Mouse (Mus musculus) cerebellum, adult 18-20 months (tissue): ENCODE measurements around the gene Wasf3.

Experiments used
- DNase-seq, 2 experiments: peaks; one replicate each; pipeline ENCODE4 v3.0.0; 2021

Gene Wasf3

GRCm38 (mm10) chr5:146402311-146402710 is 17.5 kb downstream of the Wasf3 start:
- no peak for DNase-seq

- no peak for DNase-seq
These were observed 19.1 kb downstream of the Wasf3 start for GRCm38 (mm10) chr5:146403923-146404322.

- DNase-seq, result no peak
These were observed 21.3 kb downstream of the Wasf3 start for GRCm38 (mm10) chr5:146406133-146406532.

GRCm38 (mm10) chr5:146407791-146408190 is 23.0 kb downstream of the Wasf3 start:
- no peak for DNase-seq

- DNase-seq, result no peak
These were observed 23.8 kb downstream of the Wasf3 start for GRCm38 (mm10) chr5:146408604-146409003.

- no peak for DNase-seq
These were observed 26.0 kb downstream of the Wasf3 start for GRCm38 (mm10) chr5:146410821-146411220.

- DNase-seq, result peak; percentile 45 to 46
These were observed 28.1 kb downstream of the Wasf3 start for GRCm38 (mm10) chr5:146412743-146413430.

GRCm38 (mm10) chr5:146414611-146415010 is 29.8 kb downstream of the Wasf3 start:
- no peak for DNase-seq

GRCm38 (mm10) chr5:146415218-146415617 is 30.4 kb downstream of the Wasf3 start:
- DNase-seq, result no peak

GRCm38 (mm10) chr5:146416331-146417110 is 31.7 kb downstream of the Wasf3 start:
- DNase-seq, result no peak

GRCm38 (mm10) chr5:146418092-146418491 is 33.3 kb downstream of the Wasf3 start:
- peak; percentile 69 to 79 for DNase-seq

- DNase-seq, result no peak
These were observed 35.3 kb downstream of the Wasf3 start for GRCm38 (mm10) chr5:146420081-146420480.

GRCm38 (mm10) chr5:146424711-146425326 is 40.0 kb downstream of the Wasf3 start:
- DNase-seq, result peak in 1 of 2 experiments; percentile 30

GRCm38 (mm10) chr5:146425656-146426055 is 40.9 kb downstream of the Wasf3 start:
- peak; percentile 51 to 55 for DNase-seq

GRCm38 (mm10) chr5:146428109-146428508 is 43.3 kb downstream of the Wasf3 start:
- DNase-seq, result no peak

- DNase-seq, result no peak
These were observed 47.0 kb downstream of the Wasf3 start for GRCm38 (mm10) chr5:146431821-146432220.

- no peak for DNase-seq
These were observed 47.7 kb downstream of the Wasf3 start for GRCm38 (mm10) chr5:146432476-146432875.

GRCm38 (mm10) chr5:146435316-146435715 is 50.5 kb downstream of the Wasf3 start:
- no peak for DNase-seq

GRCm38 (mm10) chr5:146436796-146437195 is 52.0 kb downstream of the Wasf3 start:
- DNase-seq, result no peak

GRCm38 (mm10) chr5:146439152-146439781 is 54.5 kb downstream of the Wasf3 start:
- no peak for DNase-seq

- DNase-seq, result no peak
These were observed 55.5 kb downstream of the Wasf3 start for GRCm38 (mm10) chr5:146440273-146440672.

GRCm38 (mm10) chr5:146442767-146443166 is 58.0 kb downstream of the Wasf3 start:
- no peak for DNase-seq

GRCm38 (mm10) chr5:146446633-146447032 is 61.8 kb downstream of the Wasf3 start:
- no peak for DNase-seq
